Mouse (Mus musculus) right cerebral cortex, adult 18-20 months (tissue): ENCODE results near the gene Mrpl4.
"Not testable (repeated sequence)": the region's sequence is repeated elsewhere in the genome, so short reads cannot be mapped to it uniquely, and the experiment has no call there.

Experiments
- DNase-seq: peaks from one replicate; pipeline ENCODE4 v3.0.0; 2022; ENCODE audit warnings: mixed read lengths

Mrpl4 gene

DNA sequence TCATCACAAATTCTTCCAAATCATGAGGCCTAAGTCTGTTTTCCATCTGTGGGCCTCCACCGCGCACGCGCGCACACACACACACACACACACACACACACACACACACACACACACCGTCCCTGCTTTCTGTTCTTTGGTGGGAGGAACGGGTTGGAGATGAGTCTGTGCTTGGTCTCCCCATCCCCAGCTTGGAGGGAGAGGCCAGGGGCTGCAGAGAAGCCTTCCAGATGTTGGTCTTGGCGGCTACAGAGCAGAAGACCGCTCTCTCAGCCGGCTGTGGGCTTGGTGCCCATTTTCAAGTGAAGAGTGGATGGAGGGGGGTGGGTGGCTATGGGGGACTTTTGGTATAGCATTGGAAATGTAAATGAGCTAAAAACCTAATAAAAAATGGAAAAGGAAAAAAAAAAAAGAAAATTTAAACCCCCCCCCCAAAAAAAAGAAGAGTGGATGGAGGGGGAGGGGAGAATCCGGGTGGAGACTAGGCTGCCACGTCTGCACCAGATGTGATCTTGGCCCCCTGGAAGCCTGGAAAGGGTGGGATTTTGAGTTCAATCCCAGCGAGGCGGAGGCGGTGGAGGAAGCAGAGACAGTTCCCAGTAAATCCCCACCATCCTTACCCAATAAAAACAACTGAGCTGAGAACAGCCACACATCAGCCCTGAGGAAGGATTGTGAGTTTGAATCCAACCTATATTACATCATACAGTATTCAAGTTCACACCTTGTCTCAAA, 15.4 kb upstream of the Mrpl4 start:
- no peak for DNase-seq

DNA sequence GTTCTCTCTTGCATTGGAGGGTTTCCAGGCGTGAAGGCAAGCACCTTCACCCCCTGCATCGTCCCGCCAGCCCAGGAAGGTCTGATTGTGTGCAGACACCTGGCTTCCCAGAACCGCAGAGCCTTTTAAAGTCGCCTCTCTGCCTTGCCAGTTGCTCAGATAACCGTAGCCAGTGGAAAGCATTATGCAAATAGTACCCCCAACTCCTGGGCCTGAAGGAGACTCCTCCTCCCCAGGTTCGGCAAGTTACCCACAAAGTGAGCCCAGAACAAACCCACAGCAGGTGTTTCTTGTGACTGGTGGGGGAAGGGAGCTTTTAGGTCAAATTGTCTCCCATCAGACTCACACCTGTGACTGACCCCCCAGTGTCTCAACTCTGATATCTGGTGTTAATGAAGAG, 14.6 kb upstream of the Mrpl4 start:
- DNase-seq = no peak

DNA sequence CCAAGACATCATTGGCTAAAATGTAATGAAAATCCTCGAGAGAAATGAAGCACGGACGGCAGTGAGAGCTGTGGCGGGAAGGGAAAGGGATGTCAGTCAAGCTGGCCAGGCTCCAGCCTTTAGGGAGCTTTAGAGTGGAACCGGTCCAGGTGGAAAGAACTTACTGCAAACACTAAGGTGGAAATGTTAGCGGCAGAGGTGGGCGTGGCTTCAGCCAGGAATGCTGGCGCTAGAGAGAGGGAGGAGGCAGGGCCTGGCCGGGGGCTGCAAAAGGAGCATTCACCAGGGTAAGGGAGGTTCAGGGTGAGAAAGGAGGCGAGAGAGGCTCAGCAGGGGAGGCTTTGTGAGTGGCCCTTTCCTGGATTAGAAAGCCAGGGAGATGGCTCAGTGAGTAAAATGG, 11.7 kb upstream of the Mrpl4 start:
- DNase-seq = no peak

DNA sequence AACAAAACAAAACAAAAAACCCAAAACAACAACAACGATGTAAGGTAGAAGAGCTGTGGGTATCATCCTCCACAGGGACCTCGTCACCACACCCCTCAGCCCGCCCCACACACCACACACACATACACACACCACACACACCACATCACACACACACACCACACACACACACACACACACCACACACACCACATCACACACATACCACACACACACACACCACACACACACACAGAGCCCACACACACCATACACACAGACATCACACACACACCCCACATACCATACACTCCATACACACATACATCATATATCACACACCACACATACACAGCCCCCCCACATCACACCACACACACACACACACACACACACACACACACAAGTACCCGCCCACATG, 11.0 kb upstream of the Mrpl4 start:
- no peak for DNase-seq

DNA sequence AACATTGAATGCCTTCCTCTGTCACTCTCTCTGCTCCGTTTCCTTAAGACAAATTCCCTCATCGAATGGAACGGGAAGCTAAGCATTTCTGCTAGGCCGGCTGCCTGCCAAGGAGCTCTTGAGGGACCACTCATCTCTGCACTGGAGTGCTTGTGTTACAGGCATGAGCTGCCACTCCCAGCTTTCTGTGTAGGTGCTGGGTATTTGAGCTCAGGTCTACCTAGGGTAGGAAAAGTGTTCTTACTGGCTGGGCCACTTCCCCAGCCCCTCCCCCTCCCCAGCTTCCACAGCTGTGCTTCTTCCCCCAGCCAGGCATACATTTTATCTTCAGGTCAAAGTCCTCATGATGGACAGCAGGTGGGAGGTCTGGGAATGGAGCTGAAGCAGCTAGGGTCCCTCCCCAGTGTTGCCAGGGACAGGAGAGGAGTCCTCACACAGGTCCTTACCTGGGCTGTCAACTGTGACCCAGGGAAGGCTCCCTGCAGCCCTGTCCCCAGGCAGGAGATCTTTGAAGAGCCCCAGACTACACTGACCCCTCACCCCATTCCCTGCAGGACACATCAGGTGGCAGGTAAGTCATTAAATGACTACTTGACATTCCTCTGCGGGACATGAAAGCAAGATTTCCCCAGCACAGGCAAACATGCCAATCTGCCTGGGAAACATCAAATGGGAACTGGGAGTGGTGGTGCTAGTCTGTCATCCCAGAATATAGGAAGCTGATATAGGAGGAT, 9.2 kb upstream of the Mrpl4 start:
- no peak for DNase-seq

DNA sequence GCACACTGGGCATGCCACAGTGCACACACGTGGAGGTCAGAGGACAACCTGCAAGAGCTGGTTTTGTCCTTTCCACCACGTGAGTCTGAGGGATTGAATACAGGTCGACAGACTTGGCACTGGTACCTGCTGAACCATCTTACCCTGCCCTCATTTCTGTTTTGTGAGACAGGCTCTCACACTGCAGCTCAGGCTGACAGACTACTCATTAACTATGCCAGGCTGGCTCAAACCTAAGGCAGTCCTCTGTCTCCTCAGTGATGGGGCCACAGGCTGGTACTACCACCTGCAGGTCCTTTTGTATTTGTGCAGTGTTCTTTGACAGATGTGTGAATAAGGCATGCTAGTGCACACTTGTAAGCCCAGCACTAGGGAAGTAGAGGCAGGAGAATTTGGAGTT, 7.5 kb upstream of the Mrpl4 start:
- no peak for DNase-seq

DNA sequence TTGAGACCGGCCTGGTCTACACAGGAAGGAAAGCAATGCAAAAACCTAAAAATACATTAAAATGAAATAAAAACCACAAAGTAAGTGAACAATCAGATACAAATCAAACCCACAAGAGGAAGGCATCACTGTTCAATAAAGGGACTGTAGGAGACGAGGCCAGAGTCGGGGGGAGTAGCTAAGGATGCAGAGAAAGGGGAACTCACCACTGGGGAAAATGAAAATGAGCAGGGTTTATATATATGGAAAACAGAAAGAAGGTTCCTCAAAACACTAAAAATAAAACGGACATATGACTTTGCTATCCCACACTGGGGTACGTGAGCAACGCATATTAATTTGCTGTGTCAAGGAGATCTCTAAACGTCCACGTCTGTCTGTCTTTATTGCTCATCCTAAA, 5.5 kb upstream of the Mrpl4 start:
- DNase-seq = no peak

DNA sequence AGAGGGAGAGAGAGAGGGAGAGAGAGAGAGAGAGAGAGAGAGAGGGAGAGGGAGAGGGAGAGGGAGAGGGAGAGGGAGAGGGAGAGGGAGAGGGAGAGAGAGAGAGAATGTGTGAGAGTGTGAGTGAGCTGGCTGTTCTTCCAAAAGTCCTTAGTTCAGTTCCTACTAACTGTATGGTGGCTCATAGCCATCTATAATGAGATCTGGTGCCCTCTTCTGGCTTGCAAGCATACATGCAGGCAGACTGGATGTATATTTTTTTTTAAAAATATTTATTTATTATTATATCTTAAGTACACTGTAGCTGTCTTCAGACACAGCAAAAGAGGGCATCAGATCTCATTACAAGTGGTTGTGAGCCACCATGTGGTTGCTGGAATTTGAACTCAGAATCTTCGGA, 4.2 kb upstream of the Mrpl4 start:
- not testable (repeated sequence) for DNase-seq

DNA sequence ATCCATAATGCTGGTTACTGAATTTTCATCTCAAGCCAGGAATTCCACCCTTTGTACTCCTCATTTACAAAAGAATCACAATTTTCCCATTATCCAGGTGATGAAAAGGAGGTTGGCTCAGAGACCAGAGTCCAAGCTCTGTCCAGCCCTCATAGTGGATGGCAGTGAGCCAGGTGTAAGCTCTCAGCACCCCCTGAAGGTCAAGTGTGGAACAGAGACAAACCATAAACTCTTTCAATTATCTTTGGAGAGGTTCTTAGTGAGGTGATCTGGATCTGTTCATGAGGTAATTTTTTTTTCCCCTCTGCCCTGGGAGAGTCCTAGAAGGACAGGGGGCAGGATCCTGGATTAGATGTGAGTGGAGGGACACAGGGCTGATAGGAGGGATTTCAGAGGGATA, 1.7 kb upstream of the Mrpl4 start:
- DNase-seq = no peak

DNA sequence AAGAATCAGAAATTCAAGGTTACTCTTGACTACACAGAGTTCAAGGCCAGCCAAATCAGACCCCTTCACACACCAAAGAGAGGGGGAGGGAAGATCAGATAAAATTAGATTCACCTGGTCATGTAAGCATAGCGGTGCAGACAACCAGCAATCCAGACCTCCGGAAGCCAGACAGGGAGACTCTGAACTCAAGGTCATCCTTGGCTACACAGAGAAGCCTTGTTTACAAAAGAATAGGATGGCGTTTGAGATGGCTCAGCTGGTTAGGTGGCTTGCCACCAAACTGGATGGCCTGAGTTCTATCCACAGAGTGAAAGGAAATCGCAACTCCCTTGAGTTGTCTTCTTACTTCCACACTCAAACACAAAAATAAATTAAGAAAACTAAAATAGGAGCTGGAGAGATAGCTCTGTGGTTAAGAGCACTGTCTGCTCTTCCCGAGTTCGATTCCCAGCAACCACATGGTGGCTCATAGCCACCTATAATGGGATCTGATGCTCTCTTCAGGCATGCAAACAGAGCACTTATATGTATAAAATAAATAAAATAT, 812 bp upstream of the Mrpl4 start:
- DNase-seq = no peak

DNA sequence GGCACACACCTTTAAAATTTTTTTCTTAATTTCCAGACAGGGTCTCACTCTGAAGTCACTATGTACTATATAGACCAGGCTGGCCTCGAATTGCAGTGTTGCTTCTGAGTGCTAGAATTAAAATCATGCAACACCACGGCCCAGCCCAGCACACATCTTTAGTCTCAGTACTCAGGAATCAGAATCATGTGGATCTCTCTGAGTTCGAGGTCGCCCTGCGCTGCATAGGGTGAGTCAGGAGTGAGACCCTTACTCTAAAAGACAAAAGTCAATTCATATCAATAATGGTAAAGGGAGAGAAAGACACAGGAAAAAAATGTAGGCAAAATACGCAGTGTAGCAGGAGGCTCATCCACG, 290 bp upstream of the Mrpl4 start:
- DNase-seq = no peak

DNA sequence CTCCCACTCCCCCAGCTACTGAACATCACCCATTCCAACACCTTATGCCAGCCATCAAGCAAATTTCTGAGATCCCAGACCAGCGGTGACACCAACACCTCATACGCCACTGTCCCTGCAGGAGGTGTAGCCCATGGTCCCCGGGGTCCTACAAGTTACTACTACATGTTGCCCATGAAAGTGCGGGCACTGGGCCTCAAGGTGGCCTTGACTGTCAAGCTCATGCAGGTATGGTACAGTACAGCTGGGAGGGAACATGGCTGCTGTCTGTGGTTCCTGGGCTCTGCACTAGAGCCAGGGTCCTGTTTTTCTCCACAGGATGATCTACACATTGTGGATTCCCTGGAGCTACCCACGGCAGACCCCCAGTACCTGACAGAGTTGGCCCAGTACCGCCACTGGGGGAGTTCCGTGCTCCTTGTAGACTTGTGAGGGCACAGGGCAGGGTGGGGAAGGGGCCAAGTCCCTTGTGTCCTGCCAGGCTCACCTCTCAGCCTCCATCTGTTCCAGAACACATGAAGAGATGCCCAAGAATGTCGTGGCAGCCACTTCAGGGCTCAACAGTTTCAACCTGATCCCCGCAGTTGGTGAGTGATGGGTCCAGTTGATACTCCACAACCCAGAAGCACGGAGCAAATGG, 4.9 kb downstream of the Mrpl4 start:
- DNase-seq = no peak

DNA sequence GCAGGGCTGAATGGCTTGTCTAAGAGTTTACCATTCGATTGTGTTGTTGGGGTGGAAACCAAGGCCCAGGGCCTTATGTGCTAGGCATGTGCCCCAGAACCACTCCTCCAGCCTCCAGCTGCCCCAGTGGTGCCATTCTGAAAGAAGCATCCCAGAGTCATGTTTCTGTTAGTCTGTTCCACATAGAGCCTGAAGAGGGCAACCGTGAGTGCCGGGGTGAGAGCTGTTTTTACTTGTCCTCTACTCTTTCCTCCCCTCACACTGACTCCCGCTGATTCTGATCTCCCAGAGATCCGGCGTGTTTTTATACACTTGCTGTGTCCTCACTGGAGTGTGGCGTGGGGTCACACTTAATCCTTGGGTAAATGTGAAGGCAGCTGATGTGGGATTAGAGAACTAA, 5.5 kb downstream of the Mrpl4 start:
- no peak for DNase-seq

DNA sequence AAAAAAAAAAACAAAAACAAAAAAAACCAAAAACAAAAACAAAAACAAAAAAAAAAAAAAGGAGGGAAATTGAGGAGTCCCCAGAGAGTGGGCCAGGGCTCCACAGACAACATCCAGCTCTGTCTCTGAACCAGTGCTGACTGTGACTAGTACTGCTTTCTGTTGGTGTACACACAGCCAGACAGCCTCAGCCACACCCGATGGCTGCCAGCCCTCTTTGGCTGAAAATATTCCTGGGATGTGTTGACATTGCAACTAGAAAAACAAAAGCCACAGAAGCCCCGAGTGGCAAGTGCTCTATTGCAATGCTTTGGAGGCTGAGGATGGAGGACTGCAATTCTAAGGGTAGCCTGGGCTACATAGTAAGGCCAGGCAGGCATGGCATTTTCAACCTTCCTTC, 7.8 kb downstream of the Mrpl4 start:
- no peak for DNase-seq

DNA sequence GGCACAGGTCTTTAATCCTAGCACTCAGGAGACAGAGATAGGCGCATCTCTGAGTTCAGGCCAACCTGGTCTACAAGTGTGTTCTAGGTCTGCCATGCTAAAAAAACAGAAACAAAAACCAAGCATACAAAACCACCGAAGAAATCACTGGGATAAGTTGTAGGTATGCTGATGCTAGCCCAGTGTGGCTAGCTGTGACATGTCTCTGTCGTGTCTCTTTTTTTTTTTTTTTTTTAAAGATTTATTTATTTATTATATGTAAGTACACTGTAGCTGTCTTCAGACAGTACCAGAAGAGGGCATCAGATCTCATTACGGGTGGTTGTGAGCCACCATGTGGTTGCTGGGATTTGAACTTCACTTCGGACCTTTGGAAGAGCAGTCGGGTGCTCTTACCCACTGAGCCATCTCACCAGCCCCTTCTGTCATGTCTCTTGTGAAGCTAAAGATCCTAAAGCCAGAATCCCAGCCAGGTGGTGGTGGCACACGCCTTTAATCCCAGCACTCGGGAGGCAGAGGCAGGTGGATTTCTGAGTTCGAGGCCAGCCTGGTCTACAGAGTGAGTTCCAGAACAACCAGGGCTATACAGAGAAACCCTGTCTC, 8.5 kb downstream of the Mrpl4 start:
- DNase-seq = not testable (repeated sequence)

DNA sequence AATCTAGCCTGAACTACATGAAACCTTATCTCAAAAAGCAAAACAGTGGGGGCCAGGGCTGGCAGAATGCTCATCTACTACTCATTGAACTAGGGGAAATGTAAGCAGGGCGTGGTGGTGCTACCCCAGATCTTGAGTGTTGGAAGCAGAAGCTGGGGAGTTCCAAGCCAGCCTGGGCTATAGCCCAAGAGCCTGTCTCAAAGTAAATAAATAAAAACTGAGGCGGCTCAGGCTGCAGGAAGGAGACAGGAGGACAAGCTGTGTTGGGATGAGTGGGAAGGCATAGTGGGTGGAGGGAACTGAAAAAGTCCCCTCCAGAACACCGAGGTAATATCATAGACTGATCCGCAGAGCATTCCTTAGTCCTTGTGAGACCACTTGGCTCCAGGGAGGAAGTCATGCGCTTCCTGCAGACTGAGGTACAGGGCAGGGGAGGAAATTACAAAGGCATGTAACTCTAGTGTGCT, 9.3 kb downstream of the Mrpl4 start:
- no peak for DNase-seq

DNA sequence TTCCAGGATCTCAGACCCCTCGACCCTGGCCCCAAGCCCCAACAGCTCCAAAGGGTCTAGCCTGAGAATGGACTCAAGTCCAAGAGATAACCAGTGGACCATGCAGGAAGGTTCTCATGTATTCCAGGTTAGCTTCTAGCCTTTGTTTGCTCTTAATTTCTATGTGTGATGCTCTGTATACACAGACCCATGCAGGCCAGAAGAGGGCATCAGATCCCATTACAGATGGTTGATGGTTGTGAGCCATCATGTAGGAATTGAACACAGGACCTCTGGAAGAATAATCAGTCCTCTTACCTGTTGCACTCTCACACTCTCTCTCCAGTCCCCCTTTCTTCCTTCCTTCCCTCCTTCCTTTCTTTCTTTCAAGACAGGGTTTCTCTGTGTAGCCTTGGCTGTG, 9.8 kb downstream of the Mrpl4 start:
- no peak for DNase-seq

DNA sequence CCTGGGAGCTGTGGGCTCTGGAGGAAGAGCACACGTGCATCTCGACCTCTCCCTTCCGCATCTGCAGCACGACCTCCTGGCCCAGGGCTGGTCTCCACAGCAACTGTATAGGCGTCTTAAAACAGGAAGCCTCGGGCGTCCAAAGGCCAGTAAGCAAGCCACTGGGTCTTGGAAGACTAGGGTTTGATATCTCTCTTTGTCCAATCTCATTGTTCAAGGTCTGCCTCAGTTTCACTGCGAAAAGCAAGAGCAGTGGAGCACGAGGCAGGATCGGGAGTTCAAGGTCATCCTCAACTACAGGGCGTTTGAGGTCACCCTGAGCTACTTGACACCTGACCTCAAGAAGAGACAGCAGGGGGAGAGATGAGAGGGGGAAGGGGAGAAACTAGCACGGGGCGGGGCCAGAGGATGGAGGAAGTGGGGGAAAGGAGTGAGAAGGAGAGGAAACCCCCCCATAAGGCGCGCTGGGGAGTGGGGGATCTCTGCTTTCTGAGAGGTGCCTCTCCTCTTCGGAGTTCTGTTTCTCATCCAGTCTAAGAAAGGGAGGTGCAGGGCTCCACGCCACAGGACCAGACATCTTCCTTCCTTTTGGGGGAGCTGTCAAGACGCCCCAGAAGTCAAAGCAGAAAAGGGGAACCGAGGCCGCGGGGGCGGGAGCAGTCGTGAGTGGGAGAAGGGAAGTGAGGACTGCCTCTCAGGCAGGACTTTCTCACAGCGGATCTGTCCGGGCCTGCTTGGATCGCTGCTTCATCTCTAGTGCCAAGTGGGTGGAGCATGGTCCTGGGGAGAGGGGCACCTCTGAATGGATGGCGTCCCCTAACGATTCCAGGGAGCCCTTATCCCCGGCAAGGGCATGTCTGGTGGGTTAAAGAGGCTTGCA, 12.4 kb downstream of the Mrpl4 start:
- peak; percentile 41 for DNase-seq

DNA sequence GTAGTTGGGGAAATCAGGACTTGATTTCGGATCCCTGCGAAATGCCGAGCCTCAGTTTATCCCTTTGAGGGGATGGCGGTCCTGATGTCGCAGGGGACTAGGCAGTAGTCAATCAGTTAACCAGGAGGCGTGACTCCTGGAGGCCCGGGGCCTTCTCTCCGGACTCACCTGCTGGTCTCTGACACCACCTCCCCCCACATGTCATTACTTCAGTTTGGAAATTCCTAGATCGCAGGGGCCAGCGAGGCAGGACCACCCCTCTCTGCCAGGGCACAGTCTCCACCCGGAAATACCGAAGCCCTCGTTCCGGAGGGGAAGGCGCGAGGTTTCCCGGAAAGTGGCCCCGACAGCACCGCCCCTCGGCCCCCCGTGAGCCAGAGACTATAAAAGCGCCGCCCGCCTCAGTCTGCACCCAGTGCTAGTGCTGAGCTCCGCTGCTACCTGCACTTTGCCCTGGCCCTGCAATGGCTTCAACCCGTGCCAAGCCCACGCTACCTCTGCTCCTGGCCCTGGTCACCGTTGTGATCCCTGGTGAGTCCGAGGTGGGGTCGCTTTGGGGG, 13.1 kb downstream of the Mrpl4 start, which contains the start of gene Icam1:
Icam1 (plus strand) TSS at position 415 of the 560 bp plus-strand sequence.
- no peak for DNase-seq

DNA sequence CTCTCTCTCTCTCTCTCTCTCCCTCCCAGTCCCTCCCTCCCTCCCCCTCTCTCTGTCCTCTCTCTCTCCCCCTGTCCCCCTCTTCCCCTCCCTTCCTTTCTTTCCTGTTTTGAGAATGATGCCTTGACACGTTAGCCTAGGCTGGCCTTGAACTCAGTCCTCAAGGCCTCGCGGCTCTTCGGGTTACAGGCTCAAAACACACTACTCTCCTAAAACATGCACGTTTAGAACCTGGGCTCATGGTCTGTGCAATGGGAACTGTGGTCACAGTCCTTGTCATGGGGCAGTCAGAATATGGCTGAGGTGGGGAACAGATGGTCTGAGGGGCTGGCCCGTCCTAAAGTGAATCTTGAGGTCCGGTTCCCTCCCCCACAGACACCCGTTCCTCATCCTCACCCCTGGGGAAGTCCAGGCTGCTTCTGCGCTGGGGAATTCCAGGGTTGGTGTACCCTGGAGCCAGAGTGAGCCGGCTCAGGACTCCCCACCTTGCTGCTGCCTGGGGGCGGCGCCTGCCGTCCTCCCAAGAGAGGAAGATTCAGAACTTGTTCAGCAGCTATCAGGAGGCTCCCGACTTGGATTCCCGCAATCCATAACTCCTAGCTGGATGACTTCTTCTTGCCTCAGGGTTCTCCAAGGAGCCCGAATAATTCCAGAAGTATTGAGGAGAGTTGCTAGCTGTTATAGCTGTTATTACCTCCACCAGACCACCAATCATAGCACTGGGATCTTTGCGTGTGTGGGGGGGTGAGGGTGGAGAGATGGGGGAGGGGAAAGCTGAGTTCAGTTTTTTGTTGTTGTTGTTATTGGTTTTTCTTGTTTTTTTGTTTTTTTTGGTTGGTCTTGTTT, 14.0 kb downstream of the Mrpl4 start:
- DNase-seq = no peak

DNA sequence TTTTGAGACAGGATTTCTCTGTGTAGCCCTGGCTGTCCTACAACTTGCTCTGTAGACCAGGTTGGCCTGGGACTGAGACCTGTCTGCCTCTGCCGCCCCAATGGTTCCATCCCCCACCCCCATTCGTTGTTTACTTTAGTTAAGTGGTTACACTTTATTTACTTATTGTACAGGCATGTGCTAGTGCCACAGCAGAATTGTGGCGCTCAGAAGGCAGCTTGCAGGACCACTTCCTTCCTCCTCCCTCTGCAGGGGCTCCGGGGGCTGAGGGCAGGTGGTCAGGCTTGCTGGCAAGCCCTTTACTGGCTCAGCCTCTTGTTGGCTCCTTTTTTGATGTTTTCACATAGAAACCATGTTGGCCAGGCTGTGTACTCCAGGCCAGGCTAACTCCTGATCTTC, 14.6 kb downstream of the Mrpl4 start:
- DNase-seq = no peak
